Mouse (Mus musculus) kidney, postnatal 36 days (tissue): ENCODE results near the gene Dnajc14.
"Not testable (repeated sequence)": the region's sequence is repeated elsewhere in the genome, so short reads cannot be mapped to it uniquely, and the experiment has no call there.

Experiments
- DNase-seq, 2 experiments: peaks; one replicate each; pipeline ENCODE4 v3.0.0; 2021 to 2022; ENCODE audit warnings: mixed read lengths in 2 of 2

The Dnajc14 gene

GRCm38 (mm10) chr10:128821358-128822056 lies 17.6 kb downstream of the Dnajc14 start, which contains the start of gene Ormdl2:
Gene Ormdl2, minus strand, starts transcription at chr10:128821645.
- DNase-seq: peak; percentile 98 to 100

GRCm38 (mm10) chr10:128822135-128822534 lies 18.3 kb downstream of the Dnajc14 start:
- no peak for DNase-seq

- DNase-seq: not testable (repeated sequence)
These were observed 19.2 kb downstream of the Dnajc14 start for GRCm38 (mm10) chr10:128823087-128823486.

- DNase-seq: no peak
These were observed 20.0 kb downstream of the Dnajc14 start for GRCm38 (mm10) chr10:128823821-128824220.

- no peak for DNase-seq
These were observed 33.5 kb downstream of the Dnajc14 start for GRCm38 (mm10) chr10:128837400-128837799.

GRCm38 (mm10) chr10:128839434-128839833 lies 35.6 kb downstream of the Dnajc14 start:
- DNase-seq: no peak

GRCm38 (mm10) chr10:128840612-128841011 lies 36.8 kb downstream of the Dnajc14 start:
- DNase-seq: no peak

- no peak for DNase-seq
These were observed 39.4 kb downstream of the Dnajc14 start for GRCm38 (mm10) chr10:128843260-128843659.

- peak; percentile 29 to 37 for DNase-seq
These were observed 41.7 kb downstream of the Dnajc14 start for GRCm38 (mm10) chr10:128845516-128845915.

GRCm38 (mm10) chr10:128846664-128847063 lies 42.8 kb downstream of the Dnajc14 start:
- no peak for DNase-seq

GRCm38 (mm10) chr10:128848426-128848825 lies 44.6 kb downstream of the Dnajc14 start:
- DNase-seq: peak; percentile 29 to 33

- DNase-seq: no peak
These were observed 46.5 kb downstream of the Dnajc14 start for GRCm38 (mm10) chr10:128850339-128850738.

GRCm38 (mm10) chr10:128861176-128861575 lies 57.3 kb downstream of the Dnajc14 start:
- no peak for DNase-seq

GRCm38 (mm10) chr10:128866042-128866441 lies 62.2 kb downstream of the Dnajc14 start:
- DNase-seq: peak in 1 of 2 experiments; percentile 17

- no peak for DNase-seq
These were observed 62.7 kb downstream of the Dnajc14 start for GRCm38 (mm10) chr10:128866518-128866917.
